Mouse (Mus musculus) lung, postnatal 4 days (tissue): ENCODE data around the gene Naxd.

Experiments
- DNase-seq, 2 experiments: peaks; one replicate each; pipeline ENCODE4 v3.0.0; 2021

Gene Naxd

DNA sequence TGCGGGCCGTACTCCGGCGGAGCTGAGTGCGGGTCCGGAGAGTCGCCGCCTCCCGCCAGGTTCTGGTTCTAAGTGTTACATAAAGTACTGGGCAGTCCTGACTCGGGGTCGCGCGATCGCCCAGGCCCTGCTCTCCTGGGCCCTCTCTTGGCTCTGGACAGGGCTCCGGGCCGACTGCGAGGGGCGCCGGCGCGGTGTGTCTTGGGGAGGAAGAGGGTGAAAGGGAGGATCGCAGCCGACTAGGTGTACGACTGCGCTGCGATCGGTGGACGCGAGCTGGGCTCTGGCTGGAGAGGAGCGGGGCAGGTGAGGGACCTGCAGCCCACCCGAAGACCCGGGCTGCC, 60.1 kb downstream of the Naxd start:
- DNase-seq, result no peak

DNA sequence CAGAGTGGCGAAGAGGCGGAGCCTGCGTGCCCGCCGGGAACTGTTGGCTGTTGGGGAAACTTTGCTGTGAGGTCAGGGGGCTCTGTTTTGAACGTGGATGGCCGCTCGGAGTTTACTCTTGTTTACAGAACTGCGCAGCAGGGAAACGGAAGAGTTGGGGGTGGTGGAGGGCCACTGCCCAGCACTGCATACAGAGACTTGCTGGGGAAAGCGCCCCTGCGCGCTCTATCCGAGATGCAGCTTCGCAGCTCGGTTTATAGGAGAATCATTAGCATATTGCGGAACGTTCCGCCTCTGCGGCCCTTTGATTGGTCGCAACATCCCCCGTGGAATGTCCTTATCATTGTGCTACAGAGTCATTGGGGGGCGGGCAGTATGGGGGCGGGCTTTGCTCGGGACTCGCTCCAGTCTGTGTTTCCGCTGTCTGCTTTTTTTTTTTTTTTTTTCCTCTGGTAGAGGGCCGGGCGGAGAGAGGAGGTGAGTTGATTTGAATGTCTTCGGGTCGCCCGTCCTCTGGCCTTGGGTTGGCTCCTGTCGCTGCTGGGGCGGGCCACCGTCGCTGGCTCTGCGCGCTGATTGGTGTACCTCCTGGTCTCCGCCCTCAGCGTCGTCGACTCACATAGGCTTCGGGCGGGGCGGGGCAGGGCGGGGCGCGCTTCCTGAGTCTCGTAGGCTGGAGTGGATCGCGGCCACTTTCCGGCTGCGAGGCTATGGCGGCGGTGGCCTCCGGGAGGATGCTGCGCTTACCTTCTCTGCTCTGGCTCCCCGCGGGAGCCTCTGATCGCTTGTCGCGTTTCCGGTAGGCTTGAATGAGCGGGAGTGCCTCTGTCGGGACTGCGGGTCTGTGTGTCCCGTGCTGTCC, 60.7 kb downstream of the Naxd start:
- peak; percentile 98 to 99 for DNase-seq

DNA sequence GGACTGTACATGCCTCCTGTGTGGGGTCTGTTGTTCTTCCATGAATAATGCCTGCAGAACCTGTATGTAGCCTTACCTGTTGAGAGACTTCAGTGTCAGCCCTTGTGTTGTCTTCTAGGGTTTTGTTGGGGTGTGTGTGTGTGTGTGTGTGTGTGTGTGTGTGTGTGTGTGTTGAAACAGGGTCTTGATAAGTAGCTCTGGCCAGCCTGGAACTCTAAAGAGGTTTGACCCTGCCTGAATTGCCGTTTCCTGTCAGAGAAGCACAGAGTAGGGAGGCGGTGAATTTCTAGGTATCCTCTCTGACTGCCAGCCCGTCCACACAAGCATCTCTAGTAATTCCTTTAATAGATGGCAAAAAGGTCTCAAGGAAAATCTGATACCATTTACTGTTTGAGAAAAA, 62.2 kb downstream of the Naxd start:
- DNase-seq, result no peak

DNA sequence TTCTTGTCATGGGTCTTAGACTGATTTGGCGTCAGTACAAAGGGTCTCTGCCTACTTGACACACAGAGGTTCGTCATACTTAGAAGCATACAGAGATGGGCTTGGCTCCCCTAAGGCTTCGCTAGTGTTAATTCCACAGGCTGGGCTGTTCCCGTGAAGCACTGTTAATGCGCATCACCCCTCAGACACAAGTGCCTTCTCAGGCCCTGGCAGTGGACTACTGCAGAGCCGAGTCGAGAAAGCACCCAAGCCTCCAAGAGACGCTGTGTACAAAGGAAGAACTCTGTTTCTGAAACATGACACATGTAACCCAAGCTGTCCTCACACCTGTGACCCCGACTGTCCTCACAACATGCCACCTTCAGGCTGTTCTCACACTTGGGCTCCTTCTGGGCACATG, 62.9 kb downstream of the Naxd start:
- no peak for DNase-seq

DNA sequence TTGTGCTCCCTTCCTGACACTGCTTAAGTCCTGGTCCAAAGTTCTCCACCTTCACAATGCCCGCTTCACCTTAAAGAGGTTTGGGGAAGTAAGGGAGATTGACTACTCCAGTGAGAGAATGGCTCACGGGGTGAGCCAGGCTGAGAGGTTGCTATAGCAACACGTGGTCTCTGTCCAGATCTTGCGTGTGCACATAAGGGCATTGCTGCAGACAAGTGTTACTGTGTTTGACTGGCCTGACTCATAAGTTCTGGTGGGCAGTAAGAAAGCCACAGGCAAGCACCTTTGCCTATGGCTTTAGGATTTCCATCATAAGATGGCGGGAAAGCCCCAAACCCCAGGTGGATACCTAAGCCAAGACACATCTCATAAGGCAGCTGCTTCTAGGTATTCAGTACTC, 66.9 kb downstream of the Naxd start:
- DNase-seq, result no peak
